Mouse (Mus musculus): Measurements from ENCODE around the gene Iapp. TPM values are rescaled to one million over a fixed set of nuclear protein-coding genes. Genes with fewer than 3 reads are reported as not detected.

Iapp gene
- total and polyA plus RNA-seq, 3 experiments, result not detected

GRCm38 (mm10) chr6:142275721-142276442 is 22.3 kb upstream of the Iapp start:
- no peak for DNase-seq (ENCODE audit: extremely low read depth)
- Histone ChIP-seq H3K79me2 (replicated peaks; ENCODE audit: control insufficient read depth, extremely low read depth, insufficient read depth, poor library complexity, severe bottlenecking) (no peaks in the 10 kb centered on the region), H3K4me2 (ENCODE audit: insufficient read depth, low read depth, poor library complexity, severe bottlenecking) (no peak overlapping the region), H3K27ac (ENCODE audit: insufficient read depth, low read depth) (no peak overlapping the region), H3K4me1 (ENCODE audit: control insufficient read depth in 1 of 2, insufficient read depth in 2 of 2) (no peaks in the 10 kb centered on the region), H3K9ac (ENCODE audit: insufficient read depth, low read depth) (no peak overlapping the region), H3K4me3 (replicated peaks in 1 of 3; ENCODE audit: low read depth in 2 of 3, low read length in 2 of 3, poor library complexity in 1 of 3) (no peak overlapping the region), H3K27me3 (replicated peaks) (no peaks in the 10 kb centered on the region), H3K9me3 (replicated peaks; ENCODE audit: low read length) (no peaks in the 10 kb centered on the region), H3K36me3 (replicated peaks in 1 of 2; ENCODE audit: control insufficient read depth in 1 of 2, insufficient read depth in 1 of 2, low read length in 1 of 2) (no peaks in the 10 kb centered on the region)
- no peak for TF ChIP-seq TCF12 (IDR thresholded peaks at IDR 0.05; ENCODE audit: low read depth, low read length)
- no peak for TF ChIP-seq MAFK (IDR thresholded peaks at IDR 0.05; ENCODE audit: insufficient replicate concordance, low read length)
- no peak for TF ChIP-seq JUND (conservative IDR thresholded peaks at IDR 0.05; ENCODE audit: low read depth, low read length)
- TF ChIP-seq ZNF384 (IDR thresholded peaks at IDR 0.05; ENCODE audit: low read depth, low read length), result no peak
- no peak for TF ChIP-seq KAT2A (IDR thresholded peaks at IDR 0.05; ENCODE audit: insufficient replicate concordance, low read length)
- no peak for TF ChIP-seq IRF4 (IDR thresholded peaks at IDR 0.05; ENCODE audit: low read depth, low read length)
- dilution Hi-C loops (cut with MboI; ENCODE audit: extremely low pct_ligation_motif_present, extremely low pct_unique_long_range_greater_than_20kb, low sequenced_read_pairs) (no loop called here), in situ Hi-C loops (cut with MboI; ENCODE audit: low pct_ligation_motif_present, low pct_unique_long_range_greater_than_20kb, low sequenced_read_pairs) (no loop called here)

- Histone ChIP-seq H3K36me3 (replicated peaks in 1 of 2; ENCODE audit: control insufficient read depth in 1 of 2, insufficient read depth in 1 of 2, low read length in 1 of 2) (no peaks in the 10 kb centered on the region), H3K9me3 (replicated peaks; ENCODE audit: low read length) (no peaks in the 10 kb centered on the region), H3K9ac (ENCODE audit: insufficient read depth, low read depth) (no peak overlapping the region), H3K27ac (ENCODE audit: insufficient read depth, low read depth) (no peak overlapping the region), H3K4me1 (ENCODE audit: control insufficient read depth in 1 of 2, insufficient read depth in 2 of 2) (peaks cover 0 to 10% of the 10 kb centered on the region in 2 experiments; a peak in 3 of 4 replicates), H3K79me2 (replicated peaks; ENCODE audit: control insufficient read depth, extremely low read depth, insufficient read depth, poor library complexity, severe bottlenecking) (no peaks in the 10 kb centered on the region), H3K4me2 (ENCODE audit: insufficient read depth, low read depth, poor library complexity, severe bottlenecking) (no peak overlapping the region), H3K4me3 (replicated peaks in 1 of 3; ENCODE audit: low read depth in 2 of 3, low read length in 2 of 3, poor library complexity in 1 of 3) (no peak overlapping the region), H3K27me3 (replicated peaks) (no peaks in the 10 kb centered on the region)
- TF ChIP-seq RCOR1 (conservative IDR thresholded peaks at IDR 0.05; ENCODE audit: low read depth, low read length), result no peak
- no peak for TF ChIP-seq ZC3H11A (IDR thresholded peaks at IDR 0.05; ENCODE audit: low read depth, low read length)
- TF ChIP-seq E2F4 (IDR thresholded peaks at IDR 0.05; ENCODE audit: insufficient replicate concordance, low read depth, low read length), result no peak
- TF ChIP-seq IRF4 (IDR thresholded peaks at IDR 0.05; ENCODE audit: low read depth, low read length), result no peak
- no peak for TF ChIP-seq SIN3A (IDR thresholded peaks at IDR 0.05; ENCODE audit: low read length)
- no peak for TF ChIP-seq ELF1 (IDR thresholded peaks at IDR 0.05; ENCODE audit: low read depth, low read length)
- TF ChIP-seq CHD2 (IDR thresholded peaks at IDR 0.05; ENCODE audit: low read length), result no peak
- TF ChIP-seq CTCF (conservative IDR thresholded peaks at IDR 0.05 in 1 of 2, IDR thresholded peaks at IDR 0.05 in 1 of 2; ENCODE audit: low read depth in 2 of 2, low read length in 2 of 2), result no peak
- dilution Hi-C loops (cut with MboI; ENCODE audit: extremely low pct_ligation_motif_present, extremely low pct_unique_long_range_greater_than_20kb, low sequenced_read_pairs), result no loop called here
- DNase-seq (ENCODE audit: extremely low read depth), result peak; percentile 35
- in situ Hi-C loops (cut with MboI; ENCODE audit: low pct_ligation_motif_present, low pct_unique_long_range_greater_than_20kb, low sequenced_read_pairs), result no loop called here
These were observed 8.7 kb upstream of the Iapp start for GRCm38 (mm10) chr6:142289413-142290118.
